Mouse (Mus musculus): ENCODE measurements around the gene Cpne2. TPM values are rescaled to one million over a fixed set of nuclear protein-coding genes. Genes with fewer than 3 reads are reported as not detected.

Cpne2 gene
- 100 to 1,000 TPM; 114 to 142 TPM for total RNA-seq (2023)

DNA sequence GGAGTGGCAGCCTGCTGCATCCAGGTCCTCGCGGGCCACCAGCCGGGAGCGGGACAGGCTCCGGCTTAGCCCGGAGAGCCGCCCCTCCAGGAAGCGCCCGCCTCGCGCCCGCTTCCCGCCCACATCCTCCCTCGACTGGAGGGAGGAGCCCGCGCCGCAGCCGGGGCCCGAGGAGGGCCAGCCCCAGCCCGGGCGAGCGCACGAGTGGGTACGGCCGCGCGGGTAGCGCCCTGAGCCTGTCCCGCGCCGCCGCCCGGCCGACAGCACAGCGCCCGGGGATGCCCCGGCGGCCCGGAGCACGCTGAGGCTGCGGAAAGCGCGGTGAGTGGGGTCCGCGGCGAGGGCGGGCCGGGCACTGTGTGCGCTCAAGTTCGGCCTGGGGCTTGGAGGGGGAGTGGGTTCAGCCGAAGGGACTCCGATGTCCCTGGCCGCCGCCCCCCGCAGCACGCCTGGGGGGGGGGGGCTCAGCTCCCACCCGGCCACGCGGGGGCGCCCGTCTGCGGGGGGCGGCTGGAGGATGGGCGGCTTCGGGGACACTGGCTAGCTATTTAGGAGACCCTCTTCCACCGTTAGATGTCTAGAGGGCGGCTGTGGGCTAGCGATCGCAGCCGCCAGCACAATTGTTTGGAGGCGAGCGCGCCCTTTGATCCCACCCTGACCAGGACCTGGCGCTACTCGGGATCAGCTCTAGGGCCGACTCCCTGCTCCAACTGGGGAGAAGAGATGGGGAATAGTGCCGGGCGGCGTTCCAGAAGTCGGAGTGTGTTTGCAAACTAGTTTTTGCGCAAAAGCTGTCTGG, at the start of gene Cpne2:
Cpne2 (plus strand) TSS at position 118 of the 799 bp plus-strand sequence.

GRCm38 (mm10) chr8:94601607-94602385, 69.0 kb downstream of the Cpne2 start, which contains the start of the genes Rspry1 and Fam192a:
Gene Rspry1 (plus strand): TSS chr8:94601937.
Gene Fam192a (minus strand): TSS chr8:94601997.

Other genes starting within 250 kb of the Cpne2 start
- 1 to 10 TPM; 1.4 to 1.5 TPM for gene Slc12a3, start 203.8 kb upstream of the Cpne2 start, total RNA-seq (2023)
- gene Herpud1, start 146.6 kb upstream of the Cpne2 start, total RNA-seq (2023), result 100 to 1,000 TPM; 145 TPM
- 10 to 100 TPM; 19.7 to 21.7 TPM for gene Nlrc5, start 98.6 kb upstream of the Cpne2 start, total RNA-seq (2023)
- 10 to 100 TPM; 25.3 to 26.4 TPM for gene Rspry1, start 68.9 kb downstream of the Cpne2 start, total RNA-seq (2023)
- gene Fam192a, start 69.0 kb downstream of the Cpne2 start, total RNA-seq (2023), result 10 to 100 TPM; 30.1 to 31.7 TPM
- gene Arl2bp, start 133.6 kb downstream of the Cpne2 start, total RNA-seq (2023), result 10 to 100 TPM; 73.3 to 79.2 TPM
- gene Pllp, start 163.3 kb downstream of the Cpne2 start, total RNA-seq (2023), result not detected
- gene Ccl22, start 212.6 kb downstream of the Cpne2 start, total RNA-seq (2023), result not detected
- not detected for gene Cx3cl1, start 239.0 kb downstream of the Cpne2 start, total RNA-seq (2023)